Mouse (Mus musculus) liver, embryonic 16.5 days (tissue): ENCODE data around the gene Sox5. TPM values are rescaled to one million over a fixed set of nuclear protein-coding genes. Genes with fewer than 3 reads are reported as not detected.
A peak's percentile ranks its signal among the peaks of the same experiment; 100 is the strongest.

Experiments
- ATAC-seq: fragments of 200-750 bp; cut with Nextera tagmentation; 2 replicates; pipeline ENCODE4 v1.8.0; 2017; ENCODE audit warnings: low read depth, mild to moderate bottlenecking, moderate number of reproducible peaks, moderate library complexity
- H3K27ac ChIP-seq: fragments of 300-500 bp; sonication (generic); 2 replicates; pipeline ENCODE4 v1.5.1; 2014; ENCODE audit warnings: mild to moderate bottlenecking, low read length
- H3K27me3 ChIP-seq: fragments of 300-500 bp; sonication (generic); 2 replicates; pipeline ENCODE4 v1.6.1; 2014; ENCODE audit warnings: low read depth, low read length, mixed read lengths; ENCODE audit not compliant: control insufficient read depth, insufficient read depth
- H3K36me3 ChIP-seq: fragments of 300-500 bp; sonication (generic); 2 replicates; pipeline ENCODE4 v1.6.1; 2014; ENCODE audit warnings: mild to moderate bottlenecking; ENCODE audit not compliant: control insufficient read depth, insufficient read depth
- H3K4me1 ChIP-seq: fragments of 300-500 bp; sonication (generic); 2 replicates; pipeline ENCODE4 v1.6.1; 2014; ENCODE audit warnings: low read depth, low read length, mixed read lengths; ENCODE audit not compliant: control insufficient read depth
- H3K4me2 ChIP-seq: fragments of 300-500 bp; sonication (generic); 2 replicates; pipeline ENCODE4 v1.6.1; 2014; ENCODE audit warnings: low read depth, low read length, mixed read lengths
- H3K4me3 ChIP-seq: fragments of 300-500 bp; sonication (generic); 2 replicates; pipeline ENCODE4 v1.5.1; 2014; ENCODE audit warnings: low read depth, mild to moderate bottlenecking, low read length
- H3K9ac ChIP-seq: fragments of 300-500 bp; sonication (generic); 2 replicates; pipeline ENCODE4 v1.6.1; 2014; ENCODE audit warnings: low read depth, low read length
- H3K9me3 ChIP-seq: fragments of 300-500 bp; sonication (generic); replicated peaks from 2 replicates; pipeline ENCODE4 v1.6.1; 2016; ENCODE audit warnings: low read length; ENCODE audit not compliant: control insufficient read depth
- WGBS: fragments of 180-500 bp; shearing (Covaris S2); extraction: QIAGEN DNeasy Blood & Tissue Kit; methylation state at CpG from one replicate; pipeline ENCODE4 v1.1.7; 2014; ENCODE audit not compliant: insufficient replicate concordance; 5-methylcytosine and 5-hydroxymethylcytosine counted together
- polyA plus RNA-seq: library from polyadenylated mRNA; unstranded; fragments of >200 nt; fragmentation: Nextera tagmentation; extraction: Ambion mirVana; gene quantifications from 2 replicates; pipeline ENCODE4 v1.2.1, GENCODE M21; 2015

The Sox5 gene
- polyA plus RNA-seq, 1 experiment from 2014 or later = 7.5 TPM

DNA sequence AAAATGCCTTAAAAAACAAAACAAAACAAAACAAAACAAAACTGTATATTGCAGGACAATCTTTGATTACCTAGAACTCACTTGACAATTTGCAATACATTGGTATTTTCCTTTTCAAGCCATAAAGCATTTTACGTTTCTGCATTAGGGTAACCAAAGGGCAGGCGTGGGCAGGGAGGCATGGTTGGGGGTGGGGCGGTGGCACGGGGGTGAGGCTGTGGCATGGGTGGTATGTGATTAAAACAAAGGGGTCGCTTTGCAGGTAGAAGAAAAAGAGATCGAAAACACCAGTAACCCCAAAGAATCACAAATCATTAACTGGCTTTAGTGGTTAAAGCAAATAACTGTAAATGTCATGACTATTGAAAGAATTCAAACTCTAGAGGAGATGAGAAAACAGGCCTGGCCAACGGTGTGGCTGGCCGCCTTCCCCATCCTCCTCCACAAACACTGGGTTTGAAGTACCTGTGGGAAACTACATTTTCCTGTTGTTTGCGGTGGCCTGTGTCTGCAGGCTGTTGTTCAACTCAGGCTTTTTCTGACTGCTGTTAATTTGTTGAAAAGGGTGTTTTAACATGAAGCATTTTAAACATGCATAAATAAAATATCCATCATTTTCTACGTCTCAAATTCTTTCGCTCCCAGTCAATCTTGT lies 289.9 kb downstream of the Sox5 start:
- Histone ChIP-seq H3K4me2 (no peak overlapping the region), H3K27me3 (no peaks in the 10 kb centered on the region), H3K9me3 (peaks cover 2% of the 10 kb centered on the region; the same call in 1 of the 2 replicates), H3K27ac (no peak overlapping the region), H3K4me3 (no peak overlapping the region), H3K9ac (no peak overlapping the region), H3K4me1 (no peaks in the 10 kb centered on the region), H3K36me3 (no peaks in the 10 kb centered on the region)
- WGBS = 63% methylated on average over 11 of the region's 11 CpGs
- ATAC-seq = peak; percentile 63

DNA sequence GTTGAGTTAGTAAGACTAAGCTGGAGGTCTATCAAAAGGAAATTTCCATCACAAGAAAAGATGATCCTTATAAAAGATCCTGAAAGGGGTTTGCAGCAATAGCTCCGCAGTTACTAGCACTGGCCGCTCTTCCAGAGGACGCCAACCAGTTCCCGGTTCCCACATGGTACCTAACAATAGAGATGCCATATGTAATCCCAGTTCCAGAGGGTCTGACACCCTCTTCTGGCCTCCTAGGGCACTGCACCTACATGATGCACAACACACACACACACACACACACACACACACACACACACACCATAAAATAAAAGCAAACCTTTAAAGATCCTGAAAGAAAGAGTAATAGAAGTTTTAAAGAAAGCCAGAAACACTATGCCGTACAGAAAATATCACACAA lies 290.9 kb downstream of the Sox5 start:
- no peak for ATAC-seq
- no peak overlapping the region for H3K4me3 ChIP-seq
- H3K27ac ChIP-seq = no peak overlapping the region
- peaks cover 2% of the 10 kb centered on the region; the same call in 1 of the 2 replicates for H3K9me3 ChIP-seq
- no peak overlapping the region for H3K4me2 ChIP-seq
- no peak overlapping the region for H3K9ac ChIP-seq
- no peaks in the 10 kb centered on the region for H3K36me3 ChIP-seq
- no peaks in the 10 kb centered on the region for H3K27me3 ChIP-seq
- no peaks in the 10 kb centered on the region for H3K4me1 ChIP-seq
- WGBS = 80% methylated on average over 5 of the region's 5 CpGs

DNA sequence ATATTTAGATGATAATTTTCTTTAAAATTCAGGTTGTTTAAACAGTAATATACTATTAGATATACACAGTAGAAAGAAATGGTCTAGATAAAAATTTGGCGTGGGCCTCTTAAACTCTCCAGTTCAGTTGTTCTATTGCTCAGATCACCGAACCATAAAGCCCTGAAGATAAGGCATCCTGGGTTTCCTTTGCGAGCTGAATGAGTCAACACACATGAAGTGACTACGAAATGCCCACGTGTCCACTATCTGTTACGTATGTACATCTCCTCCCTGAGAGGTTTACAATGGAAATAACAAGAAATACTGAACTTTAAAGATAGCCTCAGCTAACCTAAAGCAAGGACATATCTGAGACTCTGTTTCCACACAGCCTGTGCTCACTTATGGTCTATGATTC lies 296.2 kb downstream of the Sox5 start:
- Histone ChIP-seq H3K4me3 (no peak overlapping the region), H3K27ac (no peak overlapping the region), H3K9ac (no peak overlapping the region), H3K9me3 (peaks cover 2% of the 10 kb centered on the region; the same call in 1 of the 2 replicates), H3K4me2 (no peak overlapping the region), H3K27me3 (no peaks in the 10 kb centered on the region), H3K4me1 (no peaks in the 10 kb centered on the region), H3K36me3 (no peaks in the 10 kb centered on the region)
- WGBS = 50% methylated on average over 6 of the region's 6 CpGs
- ATAC-seq = no peak

DNA sequence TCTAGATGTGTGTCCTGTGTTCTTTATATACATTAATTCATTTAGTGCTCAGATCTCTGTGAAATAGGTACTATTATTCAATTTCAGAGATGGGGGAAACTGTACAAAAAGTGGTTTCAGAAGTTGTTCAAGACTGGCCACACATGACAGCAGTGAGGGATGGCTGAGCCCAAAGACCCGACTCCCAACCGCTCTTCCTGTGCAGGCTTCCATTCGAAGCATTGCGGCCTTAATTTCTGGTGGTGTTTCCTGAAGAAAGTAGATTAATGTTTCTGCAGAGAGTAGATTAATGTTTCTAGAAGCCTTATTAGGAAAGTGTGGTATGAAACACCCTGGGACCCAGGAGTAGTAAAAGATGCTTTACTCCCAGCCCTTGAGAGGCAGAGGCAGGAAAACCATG lies 298.6 kb downstream of the Sox5 start:
- H3K4me1 ChIP-seq = no peaks in the 10 kb centered on the region
- 43% methylated on average over 4 of the region's 4 CpGs for WGBS
- no peak overlapping the region for H3K27ac ChIP-seq

DNA sequence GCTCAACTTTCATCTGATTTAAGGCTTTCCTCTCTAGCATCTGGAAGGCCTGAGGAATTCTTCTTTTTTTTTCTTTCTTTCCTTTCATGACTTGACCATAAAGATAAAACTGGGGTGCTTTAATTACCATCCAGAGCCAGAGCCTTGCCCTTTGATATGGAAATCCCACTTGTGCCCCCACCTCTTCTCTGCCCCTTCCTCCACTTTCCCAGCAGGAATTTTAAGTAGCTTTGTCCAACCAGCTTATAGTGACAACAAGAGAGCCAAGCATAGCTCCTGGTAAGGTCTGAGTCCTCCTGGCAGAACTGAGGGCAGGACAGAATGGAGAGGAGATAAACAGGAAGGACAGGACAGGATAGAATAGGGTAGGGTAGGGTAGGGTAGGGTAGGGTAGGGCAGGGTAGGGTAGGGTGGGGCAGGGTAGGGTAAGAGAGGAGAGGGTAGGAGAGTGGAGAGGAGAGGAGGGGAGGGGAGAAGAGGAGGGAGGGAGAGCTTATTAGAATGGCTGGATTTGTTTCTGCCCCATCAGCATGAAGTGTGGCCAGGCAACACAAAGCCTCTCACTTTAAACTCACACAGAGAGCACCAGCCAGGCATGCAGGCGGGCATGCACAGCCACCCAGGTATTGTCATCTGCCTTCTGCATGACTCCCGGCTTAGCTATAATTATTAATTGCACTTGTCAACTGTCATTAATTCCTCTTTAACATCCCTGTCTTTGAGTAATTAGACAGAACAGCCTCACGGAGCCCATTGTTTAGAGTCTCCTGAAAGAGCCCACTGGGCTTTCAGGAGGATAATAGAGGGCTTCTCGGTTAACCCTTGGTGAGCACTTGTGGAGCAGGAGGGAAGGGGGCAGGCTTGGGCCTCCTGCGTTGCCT lies 300.9 kb downstream of the Sox5 start:
- no peak overlapping the region for H3K4me2 ChIP-seq
- no peaks in the 10 kb centered on the region for H3K9me3 ChIP-seq
- no peak for ATAC-seq
- H3K27ac ChIP-seq = no peak overlapping the region
- H3K4me3 ChIP-seq = no peak overlapping the region
- 52% methylated on average over 5 of the region's 5 CpGs for WGBS
- H3K27me3 ChIP-seq = no peaks in the 10 kb centered on the region
- H3K4me1 ChIP-seq = no peaks in the 10 kb centered on the region
- H3K36me3 ChIP-seq = no peaks in the 10 kb centered on the region
- no peak overlapping the region for H3K9ac ChIP-seq

More for the DNA sequence above, 298.6 kb downstream of the Sox5 start:
- Histone ChIP-seq H3K4me2 (no peak overlapping the region), H3K9ac (no peak overlapping the region), H3K4me3 (no peak overlapping the region), H3K9me3 (peaks cover 2% of the 10 kb centered on the region; the same call in 1 of the 2 replicates), H3K36me3 (no peaks in the 10 kb centered on the region), H3K27me3 (no peaks in the 10 kb centered on the region)
- no peak for ATAC-seq

DNA sequence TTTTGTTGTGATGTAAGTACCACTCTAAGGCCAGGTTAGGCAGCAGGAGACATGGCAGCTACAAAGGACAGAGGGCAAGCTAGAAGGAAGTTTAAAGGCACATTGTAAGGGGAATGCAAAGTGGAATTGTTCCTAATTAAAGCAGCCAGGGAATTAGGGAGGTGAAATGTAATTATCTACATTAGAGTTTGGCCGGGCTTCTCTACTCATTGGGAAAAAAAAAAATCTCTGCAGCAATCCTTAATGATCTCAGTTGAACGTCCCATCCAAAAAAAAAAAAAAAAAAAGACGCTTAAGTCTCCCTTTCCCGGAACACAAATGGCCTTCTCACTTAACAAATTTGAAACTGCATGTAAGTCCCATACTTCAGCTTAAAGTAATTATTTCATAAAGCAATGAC lies 301.9 kb downstream of the Sox5 start:
- Histone ChIP-seq H3K4me2 (no peak overlapping the region), H3K27me3 (no peaks in the 10 kb centered on the region), H3K9ac (no peak overlapping the region), H3K27ac (no peak overlapping the region), H3K4me1 (no peaks in the 10 kb centered on the region), H3K36me3 (no peaks in the 10 kb centered on the region), H3K4me3 (no peak overlapping the region), H3K9me3 (no peaks in the 10 kb centered on the region)
- WGBS = 65% methylated on average over 4 of the region's 4 CpGs
- no peak for ATAC-seq

DNA sequence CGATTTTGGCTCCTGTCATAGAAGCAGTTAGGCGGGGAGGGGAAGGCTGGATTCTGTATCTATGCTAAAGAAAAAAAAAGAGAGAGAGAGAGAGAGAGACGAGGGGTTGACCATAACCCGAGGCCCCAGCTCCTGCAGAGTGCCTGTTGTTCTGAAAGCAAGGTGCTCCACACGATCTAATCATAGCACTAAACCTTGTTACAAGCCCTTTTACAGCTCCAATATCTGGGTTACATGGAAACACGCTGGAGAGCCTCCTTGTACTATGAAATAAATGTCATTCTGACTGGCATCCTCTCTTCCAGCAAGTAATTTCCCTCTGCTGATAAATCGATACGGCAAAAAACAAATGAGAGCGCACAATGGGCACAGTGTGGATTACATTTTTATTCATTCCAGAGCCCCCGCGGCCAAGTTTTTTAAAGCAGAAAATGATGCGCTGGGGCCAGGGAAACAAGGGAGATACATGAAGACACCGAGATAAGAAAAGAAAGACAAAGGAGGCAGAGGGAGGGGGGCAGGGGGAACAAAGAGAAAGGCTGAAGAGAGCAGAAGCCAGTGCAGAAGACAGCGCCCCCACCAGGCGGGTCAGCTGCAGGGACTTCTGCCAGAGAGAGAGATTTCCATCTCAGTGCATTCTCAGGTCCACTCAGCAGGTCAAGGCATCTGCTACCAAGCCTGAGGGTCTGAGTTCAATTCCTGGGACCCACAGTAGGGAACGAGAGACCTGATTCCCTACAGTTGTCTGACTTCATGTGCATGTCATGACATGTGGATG lies 304.3 kb downstream of the Sox5 start:
- ATAC-seq = no peak
- H3K9me3 ChIP-seq = no peaks in the 10 kb centered on the region
- no peak overlapping the region for H3K27ac ChIP-seq
- H3K36me3 ChIP-seq = no peaks in the 10 kb centered on the region
- WGBS = 62% methylated on average over 16 of the region's 16 CpGs
- H3K4me2 ChIP-seq = no peak overlapping the region
- H3K4me3 ChIP-seq = no peak overlapping the region
- no peaks in the 10 kb centered on the region for H3K4me1 ChIP-seq
- H3K27me3 ChIP-seq = no peaks in the 10 kb centered on the region
- H3K9ac ChIP-seq = no peak overlapping the region

DNA sequence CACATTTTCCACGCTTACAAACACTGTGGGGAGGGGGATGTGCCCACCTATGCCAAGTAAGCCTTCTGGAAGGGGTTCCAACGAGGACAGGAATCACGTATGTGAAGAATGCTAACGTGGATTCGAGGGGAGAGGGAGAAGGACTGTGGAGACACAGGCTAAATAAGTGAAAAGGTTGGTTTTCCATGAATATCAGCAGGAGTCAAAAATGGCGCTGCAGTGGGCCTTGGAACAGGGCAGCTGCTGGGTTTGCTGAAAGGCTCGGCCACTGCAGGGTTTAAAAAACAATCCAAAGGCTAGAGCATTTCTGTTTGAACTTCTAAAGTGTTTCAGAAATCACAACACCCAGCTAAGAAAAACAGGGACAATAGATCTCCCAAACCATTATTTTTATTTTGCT lies 308.3 kb downstream of the Sox5 start:
- WGBS = 70% methylated on average over 7 of the region's 7 CpGs
- ATAC-seq = no peak

More for the DNA sequence above, 308.3 kb downstream of the Sox5 start:
- Histone ChIP-seq H3K9ac (no peak overlapping the region), H3K4me1 (no peaks in the 10 kb centered on the region), H3K4me3 (no peak overlapping the region), H3K27me3 (no peaks in the 10 kb centered on the region), H3K27ac (no peak overlapping the region), H3K9me3 (no peaks in the 10 kb centered on the region), H3K36me3 (no peaks in the 10 kb centered on the region), H3K4me2 (no peak overlapping the region)
